19 mouse cellular contexts compared by ENCODE assay signal in genomic region chrX:99167550-99167949, GRCm38 (mm10).
"Had no signal": no experiment of that assay in that cellular context is flagged by ENCODE, and none has a peak within 500 bp of the region (broad histone marks: within the 10 kb centered on the region; RNA-seq: fewer than 3 reads in every experiment).

No protein-coding gene starts in this region.

- DNase-seq: liver, embryonic 13.5 days; lung, postnatal 4 days; midbrain, embryonic 14.5 days; retina, postnatal 1 day; right cerebral cortex, adult 18-20 months; right cerebral cortex, postnatal 25 days; right cerebral cortex, postnatal 4 days; spleen, adult 18-20 months; thymus, adult 2 months; thymus, postnatal 25 days; thymus, postnatal 4 days had no signal

- H3K4me2 ChIP-seq: liver, embryonic 13.5 days; lung, embryonic 15.5 days; neural tube, embryonic 13.5 days; neural tube, embryonic 15.5 days; stomach, embryonic 15.5 days had no signal

- H3K9ac ChIP-seq: liver, embryonic 13.5 days; lung, embryonic 15.5 days; neural tube, embryonic 13.5 days; neural tube, embryonic 15.5 days; stomach, embryonic 15.5 days had no signal

- H3K4me3 ChIP-seq: liver, embryonic 13.5 days; lung, embryonic 15.5 days; midbrain, embryonic 10.5 days; myocyte; neural tube, embryonic 13.5 days; neural tube, embryonic 15.5 days; stomach, embryonic 15.5 days had no signal

- H3K36me3 ChIP-seq: liver, embryonic 13.5 days; lung, embryonic 15.5 days; midbrain, embryonic 10.5 days; neural tube, embryonic 13.5 days; neural tube, embryonic 15.5 days; stomach, embryonic 15.5 days had no signal

- H3K27ac ChIP-seq: liver, embryonic 13.5 days; lung, embryonic 15.5 days; midbrain, embryonic 10.5 days; neural tube, embryonic 13.5 days; neural tube, embryonic 15.5 days; stomach, embryonic 15.5 days; stomach, postnatal 0 days had no signal

- H3K9me3 ChIP-seq: liver, embryonic 13.5 days; lung, embryonic 15.5 days; midbrain, embryonic 10.5 days; neural tube, embryonic 13.5 days; neural tube, embryonic 15.5 days; stomach, embryonic 15.5 days had no signal

- H3K4me1 ChIP-seq: neural tube, embryonic 13.5 days; neural tube, embryonic 15.5 days; stomach, embryonic 15.5 days had no signal

- ATAC-seq: midbrain, embryonic 16.5 days had no signal
